Mouse (Mus musculus) erythroblast, embryonic 14.5 days (primary cell): ENCODE measurements around the gene Ccl11. TPM values are rescaled to one million over a fixed set of nuclear protein-coding genes. Genes with fewer than 3 reads are reported as not detected.

Experiments
- H3K27me3 ChIP-seq: 2 replicates; pipeline ENCODE4 v1.6.1; 2012; ENCODE audit warnings: inconsistent platforms; ENCODE audit not compliant: control insufficient read depth
- H3K36me3 ChIP-seq: 2 replicates; pipeline ENCODE4 v1.6.1; 2012; ENCODE audit warnings: mild to moderate bottlenecking, inconsistent platforms; ENCODE audit not compliant: control insufficient read depth
- H3K4me1 ChIP-seq: 2 replicates; pipeline ENCODE4 v1.6.1; 2012; ENCODE audit warnings: inconsistent platforms; ENCODE audit not compliant: control insufficient read depth
- H3K4me3 ChIP-seq: replicated peaks from 2 replicates; pipeline ENCODE3; 2012; ENCODE audit warnings: moderate library complexity, mild to moderate bottlenecking, inconsistent platforms
- H3K9me3 ChIP-seq: 2 replicates; pipeline ENCODE4 v1.6.1; 2012; ENCODE audit warnings: low read length, inconsistent platforms, mixed read lengths; ENCODE audit not compliant: control insufficient read depth
- GATA1 ChIP-seq: IDR thresholded peaks from 2 replicates; pipeline ENCODE4 v1.6.1; 2012; ENCODE audit warnings: low read length, inconsistent platforms, mixed read lengths
- TAL1 ChIP-seq: IDR thresholded peaks from 3 replicates; pipeline ENCODE4 v1.6.1; 2012; ENCODE audit warnings: low read length, inconsistent platforms, mixed read lengths
- polyA plus RNA-seq: library from polyadenylated mRNA; stranded (reverse); fragments of >175 nt; gene quantifications from 2 replicates; pipeline ENCODE4 v1.2.3, GENCODE M21; 2012

Ccl11 gene
- polyA plus RNA-seq, 1 experiment: not detected

GRCm38 (mm10) chr11:82109611-82110010 is 52.0 kb downstream of the Ccl11 start:
- Histone ChIP-seq H3K27me3 (no peaks in the 10 kb centered on the region), H3K4me3 (no peak overlapping the region), H3K36me3 (no peaks in the 10 kb centered on the region), H3K4me1 (no peaks in the 10 kb centered on the region), H3K9me3 (peaks cover 3% of the 10 kb centered on the region)
- no peak for TF ChIP-seq GATA1
- TF ChIP-seq TAL1: no peak

GRCm38 (mm10) chr11:82110372-82111248 is 53.0 kb downstream of the Ccl11 start:
- TF ChIP-seq GATA1: no peak
- Histone ChIP-seq H3K4me3 (no peak overlapping the region), H3K27me3 (no peaks in the 10 kb centered on the region), H3K4me1 (no peaks in the 10 kb centered on the region), H3K9me3 (peaks cover 3% of the 10 kb centered on the region), H3K36me3 (no peaks in the 10 kb centered on the region)

Other genes starting within 250 kb of the Ccl11 start
- not detected in 2 replicates for gene 5530401A14Rik, start 197.2 kb upstream of the Ccl11 start, polyA plus RNA-seq
- not detected in 2 replicates for gene Asic2, start 89.4 kb upstream of the Ccl11 start, polyA plus RNA-seq
- not detected in 2 replicates for gene Ccl2, start 22.3 kb upstream of the Ccl11 start, polyA plus RNA-seq
- not detected in 2 replicates for gene Gm17268, start 19.3 kb upstream of the Ccl11 start, polyA plus RNA-seq
- not detected in 2 replicates for gene Ccl7, start 12.1 kb upstream of the Ccl11 start, polyA plus RNA-seq
- gene Ccl12, start 44.0 kb downstream of the Ccl11 start, polyA plus RNA-seq: not detected in 2 replicates
- gene Ccl8, start 57.4 kb downstream of the Ccl11 start, polyA plus RNA-seq: not detected in 2 replicates
- gene Ccl1, start 247.9 kb downstream of the Ccl11 start, polyA plus RNA-seq: not detected in 2 replicates